Mouse (Mus musculus) midbrain, embryonic 10.5 days (tissue): ENCODE measurements around the gene Plcb4. TPM values are rescaled to one million over a fixed set of nuclear protein-coding genes. Genes with fewer than 3 reads are reported as not detected.
"Not testable (repeated sequence)": the region's sequence is repeated elsewhere in the genome, so short reads cannot be mapped to it uniquely, and the experiment has no call there.

Experiments used
- DNase-seq: peaks from one replicate; pipeline ENCODE4 v3.0.0-alpha.2; 2017; ENCODE audit warnings: low spot score
- H3K27ac ChIP-seq: fragments of 300-500 bp; sonication (generic); replicated peaks from 2 replicates; pipeline ENCODE4 v1.5.1; 2016; ENCODE audit warnings: mild to moderate bottlenecking
- H3K27me3 ChIP-seq: fragments of 300-500 bp; sonication (generic); 2 replicates; pipeline ENCODE4 v1.6.1; 2016; ENCODE audit warnings: low read depth, mild to moderate bottlenecking; ENCODE audit not compliant: poor library complexity, severe bottlenecking
- H3K36me3 ChIP-seq: fragments of 300-500 bp; sonication (generic); 2 replicates; pipeline ENCODE4 v1.6.1; 2016; ENCODE audit warnings: mild to moderate bottlenecking, moderate library complexity
- H3K4me1 ChIP-seq: fragments of 300-500 bp; sonication (generic); 2 replicates; pipeline ENCODE4 v1.6.1; 2016
- H3K4me3 ChIP-seq: fragments of 300-500 bp; sonication (generic); 2 replicates; pipeline ENCODE4 v1.5.1; 2016; ENCODE audit warnings: mild to moderate bottlenecking, moderate library complexity
- H3K9me3 ChIP-seq: fragments of 300-500 bp; sonication (generic); replicated peaks from 2 replicates; pipeline ENCODE4 v1.6.1; 2016; ENCODE audit warnings: mild to moderate bottlenecking
- WGBS: fragments of 180-500 bp; shearing (Covaris S2); methylation state at CpG from one replicate; pipeline ENCODE4 v1.1.7; 2016; 5-methylcytosine and 5-hydroxymethylcytosine counted together
- polyA plus RNA-seq: library from polyadenylated mRNA; unstranded; fragments of >200 nt; fragmentation: Nextera tagmentation; extraction: Ambion mirVana; gene quantifications from 2 replicates; pipeline ENCODE4 v1.2.1, GENCODE M21; 2016

Gene Plcb4
- polyA plus RNA-seq, 1 experiment from 2014 or later: 17.5 TPM

GRCm38 (mm10) chr2:135990686-135991085, 331.9 kb downstream of the Plcb4 start:
- not testable (repeated sequence) for H3K27me3 ChIP-seq, H3K4me1 ChIP-seq, DNase-seq, H3K27ac ChIP-seq, H3K4me3 ChIP-seq, H3K9me3 ChIP-seq, H3K36me3 ChIP-seq
- WGBS: 70% methylated on average over 10 of the region's 10 CpGs

DNA sequence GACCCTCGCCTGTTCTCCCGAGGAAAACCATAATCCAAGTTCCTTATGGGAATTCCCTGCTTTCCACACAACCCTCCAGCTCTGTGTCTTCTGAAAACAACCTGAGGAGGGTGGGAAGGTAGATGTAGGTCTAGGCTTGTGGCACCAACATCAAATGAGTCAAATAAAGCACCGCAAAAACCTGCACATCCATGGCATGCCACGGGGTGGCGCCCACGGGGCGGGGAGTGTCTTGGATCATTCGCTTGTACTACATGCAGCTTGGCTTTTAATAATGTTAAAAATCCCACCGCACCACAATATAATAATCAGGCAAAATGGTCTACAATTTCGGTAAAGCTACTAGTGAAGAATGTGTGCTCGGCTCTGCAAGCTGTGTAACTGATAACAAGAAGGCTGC, 334.5 kb downstream of the Plcb4 start:
- Histone ChIP-seq H3K4me3 (no peak overlapping the region), H3K27ac (no peak overlapping the region), H3K9me3 (no peaks in the 10 kb centered on the region), H3K27me3 (no peaks in the 10 kb centered on the region), H3K4me1 (no peaks in the 10 kb centered on the region), H3K36me3 (peaks cover 8% of the 10 kb centered on the region; the same call in 1 of the 2 replicates)
- WGBS: 84% methylated on average over 11 of the region's 11 CpGs
- no peak for DNase-seq

GRCm38 (mm10) chr2:135995196-135995595, 336.4 kb downstream of the Plcb4 start:
- Histone ChIP-seq H3K27me3 (no peaks in the 10 kb centered on the region), H3K4me1 (no peaks in the 10 kb centered on the region; the same call in 1 of the 2 replicates), H3K9me3 (no peaks in the 10 kb centered on the region), H3K36me3 (peaks cover 8% of the 10 kb centered on the region; the same call in 1 of the 2 replicates), H3K27ac (no peak overlapping the region), H3K4me3 (no peak overlapping the region)
- no peak for DNase-seq
- WGBS: 88% methylated on average over 4 of the region's 4 CpGs

DNA sequence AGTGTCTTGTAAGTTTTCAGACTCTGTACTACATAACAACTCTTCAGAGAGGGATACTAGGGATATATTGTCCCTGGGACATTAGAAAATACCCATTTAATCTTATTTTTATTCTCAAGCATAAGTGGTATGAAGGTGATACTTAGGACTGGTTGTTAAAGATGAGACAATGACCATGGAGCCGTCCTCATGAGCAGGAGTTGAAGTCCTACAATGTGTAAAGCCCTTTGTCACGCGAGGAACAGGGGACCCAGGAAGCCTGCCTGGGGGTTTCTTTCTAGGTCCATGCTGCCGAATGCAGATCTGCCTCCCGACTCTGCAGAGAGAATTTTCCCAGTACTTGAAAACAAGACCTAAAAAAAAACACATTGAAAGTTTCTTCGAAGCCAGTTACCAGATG, 338.1 kb downstream of the Plcb4 start:
- Histone ChIP-seq H3K36me3 (peaks cover 8% of the 10 kb centered on the region; the same call in 1 of the 2 replicates), H3K27ac (no peak overlapping the region)
- WGBS: 85% methylated on average over 6 of the region's 6 CpGs

DNA sequence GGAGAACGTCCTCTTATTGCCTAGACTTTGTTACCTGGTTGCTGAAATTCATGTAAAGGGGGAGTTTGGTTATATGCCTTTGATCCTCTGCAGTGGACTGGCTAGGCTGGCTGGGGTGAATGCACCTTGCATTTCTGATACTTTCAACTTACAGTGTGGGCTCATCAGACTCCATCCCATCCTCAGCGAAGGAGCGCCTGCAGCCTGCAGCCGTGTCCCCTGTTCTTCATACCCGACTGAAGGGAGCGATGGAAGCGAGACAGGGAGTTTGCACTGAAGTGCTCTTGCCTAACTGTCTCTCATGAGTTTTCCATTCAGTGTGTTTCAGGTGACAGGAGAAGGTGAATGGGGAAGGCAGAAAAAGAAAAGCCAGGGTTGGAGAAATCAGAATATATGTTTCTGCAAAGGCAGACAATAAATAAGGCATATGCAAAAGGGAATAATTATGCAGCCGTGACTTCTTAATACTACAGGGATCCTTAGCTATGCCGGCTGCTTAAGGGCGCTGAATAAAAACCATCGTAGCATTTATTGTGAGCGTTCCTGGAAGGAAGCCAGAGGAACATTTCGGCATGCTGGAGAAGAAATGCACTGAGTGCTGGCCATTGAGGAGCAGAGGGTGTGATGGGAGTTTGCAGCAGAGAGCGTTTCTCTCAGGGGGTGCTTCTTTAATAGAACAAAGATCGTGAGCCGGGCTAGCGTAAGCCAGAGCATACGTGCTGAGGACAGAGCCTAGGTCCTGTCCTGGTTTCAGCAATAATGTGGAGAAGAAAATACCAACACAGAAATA, 338.7 kb downstream of the Plcb4 start:
- DNase-seq: no peak
- Histone ChIP-seq H3K9me3 (no peaks in the 10 kb centered on the region), H3K27me3 (no peaks in the 10 kb centered on the region), H3K4me1 (no peaks in the 10 kb centered on the region; the same call in 1 of the 2 replicates), H3K4me3 (no peak overlapping the region), H3K36me3 (peaks cover 8% of the 10 kb centered on the region; the same call in 1 of the 2 replicates), H3K27ac (no peak overlapping the region)
- WGBS: 90% methylated on average over 18 of the region's 18 CpGs

More for the DNA sequence above, 338.1 kb downstream of the Plcb4 start:
- no peak overlapping the region for H3K4me3 ChIP-seq
- no peak for DNase-seq
- H3K9me3 ChIP-seq: no peaks in the 10 kb centered on the region
- no peaks in the 10 kb centered on the region; the same call in 1 of the 2 replicates for H3K4me1 ChIP-seq
- no peaks in the 10 kb centered on the region for H3K27me3 ChIP-seq

DNA sequence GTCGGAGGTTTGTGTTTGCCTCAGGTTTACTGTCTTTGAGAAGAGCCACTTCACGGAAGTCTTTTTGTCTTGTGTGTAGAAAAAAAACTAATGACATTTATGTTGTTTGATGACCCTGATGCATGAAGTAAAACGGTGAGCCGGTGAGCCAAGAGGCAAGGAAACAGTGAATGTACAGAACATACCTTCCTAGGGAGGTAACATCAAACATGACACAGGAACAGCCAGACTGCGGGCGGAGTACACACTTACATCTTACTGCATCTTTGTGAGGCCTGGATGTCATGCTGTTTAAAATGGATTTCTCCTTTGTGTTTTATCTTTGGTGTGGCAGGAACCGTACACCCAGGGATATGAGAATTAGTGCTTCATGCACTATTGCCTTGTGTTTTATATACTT, 340.1 kb downstream of the Plcb4 start:
- WGBS: 94% methylated on average over 7 of the region's 7 CpGs
- Histone ChIP-seq H3K27me3 (no peaks in the 10 kb centered on the region), H3K4me3 (no peak overlapping the region), H3K36me3 (peaks cover 9% of the 10 kb centered on the region), H3K27ac (no peak overlapping the region), H3K4me1 (no peaks in the 10 kb centered on the region; the same call in 1 of the 2 replicates), H3K9me3 (no peaks in the 10 kb centered on the region)
- DNase-seq: no peak

- no peak overlapping the region for H3K27ac ChIP-seq
- WGBS: 76% methylated on average over 1 of the region's 1 CpGs
- no peaks in the 10 kb centered on the region; the same call in 1 of the 2 replicates for H3K4me1 ChIP-seq
- H3K36me3 ChIP-seq: peaks cover 6% of the 10 kb centered on the region
- no peaks in the 10 kb centered on the region for H3K27me3 ChIP-seq
- H3K9me3 ChIP-seq: no peaks in the 10 kb centered on the region
- DNase-seq: no peak
- H3K4me3 ChIP-seq: no peak overlapping the region
Observed at GRCm38 (mm10) chr2:135999361-135999760, 340.6 kb downstream of the Plcb4 start.

DNA sequence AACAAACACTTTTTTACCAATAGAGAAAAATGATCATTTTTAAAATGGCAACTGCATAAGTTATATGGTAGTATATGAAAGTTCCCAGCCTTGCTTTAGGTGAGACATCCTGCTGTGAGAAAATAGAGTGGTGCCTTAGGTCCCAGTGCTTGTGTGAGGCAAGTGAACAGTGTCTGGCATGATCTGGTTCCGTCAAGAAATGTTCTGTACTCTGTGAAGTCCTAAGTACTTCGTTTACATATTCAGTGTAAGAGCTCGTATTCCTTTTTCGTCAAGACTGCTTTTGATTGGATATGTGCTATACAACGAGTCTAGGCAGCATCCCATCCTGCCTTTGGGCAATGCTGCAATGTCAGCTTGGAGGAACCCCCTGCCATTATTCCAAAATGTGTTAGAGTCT, 342.1 kb downstream of the Plcb4 start:
- no peak for DNase-seq
- H3K4me3 ChIP-seq: no peak overlapping the region
- no peak overlapping the region for H3K27ac ChIP-seq
- H3K4me1 ChIP-seq: no peaks in the 10 kb centered on the region; the same call in 1 of the 2 replicates
- no peaks in the 10 kb centered on the region for H3K27me3 ChIP-seq
- no peaks in the 10 kb centered on the region for H3K9me3 ChIP-seq
- H3K36me3 ChIP-seq: peaks cover 6% of the 10 kb centered on the region
- 89% methylated on average over 5 of the region's 5 CpGs for WGBS

- H3K4me1 ChIP-seq: no peaks in the 10 kb centered on the region; the same call in 1 of the 2 replicates
- WGBS: 58% methylated on average over 7 of the region's 7 CpGs
- H3K4me3 ChIP-seq: no peak overlapping the region
- no peaks in the 10 kb centered on the region for H3K27me3 ChIP-seq
- H3K36me3 ChIP-seq: peaks cover 6% of the 10 kb centered on the region
- no peaks in the 10 kb centered on the region for H3K9me3 ChIP-seq
- DNase-seq: no peak
- H3K27ac ChIP-seq: no peak overlapping the region
Observed at GRCm38 (mm10) chr2:136002118-136002517, 343.3 kb downstream of the Plcb4 start.

DNA sequence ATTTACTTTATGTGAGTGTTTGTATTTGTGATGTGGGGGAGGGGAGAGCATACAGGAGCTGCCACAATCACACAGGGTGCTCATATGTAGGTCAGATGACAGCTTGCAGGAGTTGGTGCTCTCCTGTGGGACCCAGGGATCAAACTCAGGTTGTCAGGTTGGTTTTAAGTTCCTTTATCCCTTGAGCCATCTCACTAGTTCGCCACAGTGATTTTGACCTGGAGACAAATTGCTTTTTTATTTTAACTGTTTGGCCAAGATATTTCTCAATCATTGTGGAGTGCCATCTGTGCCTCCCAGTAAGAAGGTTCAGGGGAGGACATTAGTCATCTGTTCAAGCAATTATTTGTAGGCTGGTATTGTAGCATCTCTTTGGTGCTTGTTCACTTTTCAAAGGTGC, 345.0 kb downstream of the Plcb4 start:
- Histone ChIP-seq H3K9me3 (no peaks in the 10 kb centered on the region), H3K36me3 (peaks cover 13% of the 10 kb centered on the region), H3K4me3 (no peak overlapping the region), H3K27me3 (no peaks in the 10 kb centered on the region), H3K27ac (no peak overlapping the region), H3K4me1 (no peaks in the 10 kb centered on the region; the same call in 1 of the 2 replicates)
- no peak for DNase-seq
- WGBS: 100% methylated on average over 1 of the region's 1 CpGs

- Histone ChIP-seq H3K27ac (no peak overlapping the region), H3K4me1 (0 out of 2 replicates have a peak, but pooled peaks cover 2% of the 10 kb centered on the region), H3K36me3 (peaks cover 13% of the 10 kb centered on the region), H3K27me3 (no peaks in the 10 kb centered on the region), H3K9me3 (no peaks in the 10 kb centered on the region), H3K4me3 (no peak overlapping the region)
- WGBS: 91% methylated on average over 5 of the region's 5 CpGs
- no peak for DNase-seq
Observed at GRCm38 (mm10) chr2:136006280-136006679, 347.5 kb downstream of the Plcb4 start.

DNA sequence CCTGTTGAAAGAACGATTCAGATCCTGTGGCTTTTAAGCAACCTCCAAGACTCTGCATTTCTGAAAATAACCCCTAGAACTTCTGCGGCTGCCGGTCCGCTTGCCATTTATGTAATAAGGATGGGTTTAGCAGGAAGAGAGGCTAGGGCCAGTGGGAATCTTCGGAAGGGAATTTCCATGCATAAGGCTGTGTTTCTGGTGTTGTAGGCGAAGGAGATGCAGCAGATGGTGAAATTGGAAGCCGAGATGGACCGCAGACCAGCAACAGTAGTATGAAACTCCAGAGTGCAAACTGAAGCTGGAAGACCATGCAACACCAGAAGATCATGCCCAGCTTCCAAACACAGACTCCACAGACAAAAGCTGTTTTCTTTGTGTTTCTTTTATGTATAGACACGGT, 353.9 kb downstream of the Plcb4 start:
- Histone ChIP-seq H3K36me3 (peaks cover 6% of the 10 kb centered on the region), H3K4me3 (no peak overlapping the region), H3K9me3 (no peaks in the 10 kb centered on the region), H3K4me1 (0 out of 2 replicates have a peak, but pooled peaks cover 2% of the 10 kb centered on the region), H3K27ac (no peak overlapping the region), H3K27me3 (no peaks in the 10 kb centered on the region)
- no peak for DNase-seq
- 94% methylated on average over 9 of the region's 9 CpGs for WGBS

GRCm38 (mm10) chr2:136048464-136048863, 389.7 kb downstream of the Plcb4 start:
- WGBS: 85% methylated on average over 4 of the region's 4 CpGs

More at GRCm38 (mm10) chr2:136048464-136048863, 389.7 kb downstream of the Plcb4 start:
- peaks cover 16% of the 10 kb centered on the region for H3K4me1 ChIP-seq
- H3K27ac ChIP-seq: no peak overlapping the region
- H3K36me3 ChIP-seq: no peaks in the 10 kb centered on the region
- H3K9me3 ChIP-seq: no peaks in the 10 kb centered on the region
- H3K4me3 ChIP-seq: no peak overlapping the region
- no peak for DNase-seq
- peaks cover 37% of the 10 kb centered on the region for H3K27me3 ChIP-seq
